Mouse (Mus musculus): ENCODE measurements at regions not wholly inside any gene's neighbourhood (a gene's known extent, or its start where the extent isn't known, plus 50 kb on each side); places are given as distances from the start of the nearest gene placed in this dataset.
"Not testable (repeated sequence)": the region's sequence is repeated elsewhere in the genome, so short reads cannot be mapped to it uniquely, and the experiment has no call there.

GRCm38 (mm10) chr3:21728019-21728418 lies 348.4 kb upstream of the Tbl1xr1 start:
- Histone ChIP-seq H3K9me3 (ENCODE audit: low read length) (no peaks in the 10 kb centered on the region), H3K27ac (ENCODE audit: low read length) (no peak overlapping the region), H3K4me3 (ENCODE audit: low read depth, low read length) (no peak overlapping the region), H3K27me3 (replicated peaks; ENCODE audit: insufficient read depth, low read length) (no peaks in the 10 kb centered on the region), H3K9ac (replicated peaks; ENCODE audit: low read depth) (no peak overlapping the region), H3K4me2 (replicated peaks; ENCODE audit: low read depth, low read length) (no peak overlapping the region), H3K36me3 (ENCODE audit: insufficient read depth, low read length) (no peaks in the 10 kb centered on the region), H3K4me1 (ENCODE audit: insufficient read depth, low read depth, low read length) (no peaks in the 10 kb centered on the region)
- TF ChIP-seq EP300 (IDR thresholded peaks at IDR 0.05) = no peak
- no peak for TF ChIP-seq CTCF (IDR thresholded peaks at IDR 0.05)
- ATAC-seq (no peak), DNase-seq (ENCODE audit: low spot score) (no peak)
- WGBS = 77% methylated on average over 4 of the region's 4 CpGs

- H3K4me2 ChIP-seq (replicated peaks; ENCODE audit: low read depth, low read length) = no peak overlapping the region
- TF ChIP-seq EP300 (IDR thresholded peaks at IDR 0.05) (no peak), CTCF (IDR thresholded peaks at IDR 0.05) (no peak)
- no peak overlapping the region for H3K4me3 ChIP-seq (ENCODE audit: low read depth, low read length)
- no peak overlapping the region for H3K9ac ChIP-seq (replicated peaks; ENCODE audit: low read depth)
- no peaks in the 10 kb centered on the region for H3K36me3 ChIP-seq (ENCODE audit: insufficient read depth, low read length)
- WGBS = 95% methylated on average over 1 of the region's 1 CpGs
- H3K27ac ChIP-seq (ENCODE audit: low read length) = no peak overlapping the region
- H3K4me1 ChIP-seq (ENCODE audit: insufficient read depth, low read depth, low read length) = no peaks in the 10 kb centered on the region
- no peaks in the 10 kb centered on the region for H3K9me3 ChIP-seq (ENCODE audit: low read length)
- DNase-seq (ENCODE audit: low spot score) = peak; percentile 59
- peak; percentile 55 for ATAC-seq
- no peaks in the 10 kb centered on the region for H3K27me3 ChIP-seq (replicated peaks; ENCODE audit: insufficient read depth, low read length)
Observed at GRCm38 (mm10) chr3:21729328-21729727, 347.1 kb upstream of the Tbl1xr1 start.

DNA sequence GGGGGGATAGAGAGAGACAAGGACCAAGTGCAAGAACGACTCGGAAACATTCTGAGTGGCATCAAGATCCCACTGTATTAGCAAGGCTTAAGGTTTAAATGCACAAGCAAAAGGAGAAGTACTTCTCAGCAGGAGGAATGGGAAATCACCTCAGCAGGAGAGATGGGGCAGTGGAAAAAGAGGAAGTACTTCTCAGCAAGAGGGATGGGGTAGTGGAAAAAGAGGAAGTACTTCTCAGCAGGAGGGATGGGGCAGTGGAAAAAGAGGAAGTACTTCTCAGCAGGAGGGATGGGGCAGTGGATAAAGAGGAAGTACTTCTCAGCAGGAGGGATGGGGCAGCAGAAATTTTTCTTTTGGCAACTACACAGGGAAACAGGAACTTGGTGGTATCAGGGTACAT lies 340.8 kb upstream of the Tbl1xr1 start:
- H3K36me3 ChIP-seq (ENCODE audit: insufficient read depth, low read length); H3K4me3 ChIP-seq (ENCODE audit: low read depth, low read length); H3K4me1 ChIP-seq (ENCODE audit: insufficient read depth, low read depth, low read length); DNase-seq (ENCODE audit: low spot score); H3K9ac ChIP-seq (replicated peaks; ENCODE audit: low read depth); H3K9me3 ChIP-seq (ENCODE audit: low read length); H3K27ac ChIP-seq (ENCODE audit: low read length); ATAC-seq; H3K27me3 ChIP-seq (replicated peaks; ENCODE audit: insufficient read depth, low read length); H3K4me2 ChIP-seq (replicated peaks; ENCODE audit: low read depth, low read length): not testable (repeated sequence)
- 98% methylated on average over 2 of the region's 2 CpGs for WGBS

DNA sequence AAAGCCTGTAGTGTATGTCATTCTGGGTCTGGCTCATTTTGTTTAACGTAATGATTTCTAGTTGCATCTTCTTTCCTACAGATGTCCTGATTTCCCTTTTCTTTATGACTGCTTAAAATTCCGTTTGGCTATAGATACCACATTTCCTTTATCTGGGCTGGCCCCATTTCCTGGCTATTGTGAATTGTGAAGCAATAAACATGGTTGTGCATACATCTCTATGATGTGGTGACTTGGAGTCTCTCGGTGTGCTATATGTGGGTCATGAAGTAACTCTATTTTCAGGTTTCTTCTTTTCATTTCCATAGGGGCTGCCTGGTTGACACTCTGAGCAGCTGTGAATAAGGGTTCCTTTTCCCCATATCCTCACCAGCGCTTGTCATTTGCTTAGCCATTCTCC lies 336.7 kb upstream of the Tbl1xr1 start:
- 50% methylated on average over 4 of the region's 4 CpGs for WGBS
- ATAC-seq = no peak

GRCm38 (mm10) chr3:21744107-21744506 lies 332.3 kb upstream of the Tbl1xr1 start:
- Histone ChIP-seq H3K4me1 (ENCODE audit: insufficient read depth, low read depth, low read length) (no peaks in the 10 kb centered on the region), H3K9me3 (ENCODE audit: low read length) (no peaks in the 10 kb centered on the region), H3K27ac (ENCODE audit: low read length) (no peak overlapping the region), H3K27me3 (replicated peaks; ENCODE audit: insufficient read depth, low read length) (no peaks in the 10 kb centered on the region), H3K9ac (replicated peaks; ENCODE audit: low read depth) (no peak overlapping the region), H3K36me3 (ENCODE audit: insufficient read depth, low read length) (no peaks in the 10 kb centered on the region), H3K4me3 (ENCODE audit: low read depth, low read length) (no peak overlapping the region), H3K4me2 (replicated peaks; ENCODE audit: low read depth, low read length) (no peak overlapping the region)
- WGBS = 91% methylated on average over 1 of the region's 1 CpGs
- no peak for ATAC-seq
- TF ChIP-seq CTCF (IDR thresholded peaks at IDR 0.05) (no peak), EP300 (IDR thresholded peaks at IDR 0.05) (no peak)
- no peak for DNase-seq (ENCODE audit: low spot score)

More for the DNA sequence above, 336.7 kb upstream of the Tbl1xr1 start:
- H3K9ac ChIP-seq (replicated peaks; ENCODE audit: low read depth) = no peak overlapping the region
- H3K36me3 ChIP-seq (ENCODE audit: insufficient read depth, low read length) = no peaks in the 10 kb centered on the region
- H3K4me3 ChIP-seq (ENCODE audit: low read depth, low read length) = no peak overlapping the region
- H3K27me3 ChIP-seq (replicated peaks; ENCODE audit: insufficient read depth, low read length) = no peaks in the 10 kb centered on the region
- no peak overlapping the region for H3K27ac ChIP-seq (ENCODE audit: low read length)
- no peaks in the 10 kb centered on the region for H3K9me3 ChIP-seq (ENCODE audit: low read length)
- no peak overlapping the region for H3K4me2 ChIP-seq (replicated peaks; ENCODE audit: low read depth, low read length)
- no peak for DNase-seq (ENCODE audit: low spot score)
- no peaks in the 10 kb centered on the region for H3K4me1 ChIP-seq (ENCODE audit: insufficient read depth, low read depth, low read length)
- TF ChIP-seq EP300 (IDR thresholded peaks at IDR 0.05) (no peak), CTCF (IDR thresholded peaks at IDR 0.05) (no peak)

DNA sequence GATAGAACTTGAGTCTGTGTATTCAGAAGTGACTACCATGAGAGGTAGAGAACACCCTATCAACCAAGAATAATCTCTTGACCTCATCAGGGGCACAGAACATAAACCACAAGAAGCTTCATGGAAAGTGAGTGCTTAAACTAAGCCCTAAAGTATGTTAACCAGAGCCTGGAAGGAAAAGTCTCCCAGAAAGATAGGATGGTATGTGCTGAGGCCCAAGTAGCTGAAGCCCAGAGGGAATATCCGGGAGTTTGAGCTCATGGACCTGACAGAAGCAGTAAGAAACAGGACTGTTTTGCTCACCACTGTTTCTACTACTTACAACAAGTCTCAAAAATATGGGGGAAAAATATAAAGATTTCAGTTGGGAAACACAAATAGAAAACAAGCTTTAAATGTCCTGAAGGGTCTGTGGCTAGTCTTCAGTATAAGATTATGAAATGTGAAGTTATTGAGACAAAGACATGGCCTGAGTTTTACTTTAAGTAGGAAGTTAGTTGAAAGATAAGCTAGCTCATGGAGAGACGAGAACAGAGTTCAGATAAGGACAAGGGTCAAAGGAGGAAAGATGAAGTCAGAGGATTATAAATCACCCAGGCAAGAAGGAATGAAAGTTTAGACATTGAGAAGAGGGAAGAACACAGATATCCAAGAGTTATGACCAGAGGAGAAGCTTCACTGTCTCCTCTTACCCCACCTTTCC lies 315.8 kb upstream of the Tbl1xr1 start:
- no peaks in the 10 kb centered on the region for H3K9me3 ChIP-seq (ENCODE audit: low read length)
- 53% methylated on average over 2 of the region's 2 CpGs for WGBS
- no peaks in the 10 kb centered on the region for H3K27me3 ChIP-seq (replicated peaks; ENCODE audit: insufficient read depth, low read length)
- ATAC-seq (no peak), DNase-seq (ENCODE audit: low spot score) (no peak)
- H3K4me3 ChIP-seq (ENCODE audit: low read depth, low read length) = no peak overlapping the region
- no peak overlapping the region for H3K9ac ChIP-seq (replicated peaks; ENCODE audit: low read depth)
- no peak overlapping the region for H3K27ac ChIP-seq (ENCODE audit: low read length)
- no peak for TF ChIP-seq CTCF (IDR thresholded peaks at IDR 0.05)
- no peak overlapping the region for H3K4me2 ChIP-seq (replicated peaks; ENCODE audit: low read depth, low read length)
- H3K4me1 ChIP-seq (ENCODE audit: insufficient read depth, low read depth, low read length) = no peaks in the 10 kb centered on the region
- H3K36me3 ChIP-seq (ENCODE audit: insufficient read depth, low read length) = no peaks in the 10 kb centered on the region

DNA sequence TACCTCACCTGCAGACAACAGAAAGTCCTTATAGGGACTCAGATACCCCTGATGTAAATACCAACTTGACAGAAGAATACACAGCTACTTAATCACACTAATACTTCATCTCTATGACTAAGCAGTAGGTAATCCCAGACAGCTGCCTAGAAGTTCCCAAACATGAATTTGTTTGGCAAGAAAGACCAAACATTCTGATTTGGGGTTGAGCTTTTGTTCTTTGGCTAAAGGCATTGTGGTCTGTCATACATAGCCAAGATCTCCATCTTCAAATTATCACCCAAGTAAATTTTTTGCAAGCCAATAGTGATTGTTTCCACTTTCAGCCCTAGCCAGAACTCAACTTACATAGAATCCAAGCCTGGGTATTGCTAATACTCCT lies 315.2 kb upstream of the Tbl1xr1 start:
- TF ChIP-seq EP300 (IDR thresholded peaks at IDR 0.05) = no peak
- no peak for TF ChIP-seq CTCF (IDR thresholded peaks at IDR 0.05)
- H3K9ac ChIP-seq (replicated peaks; ENCODE audit: low read depth) = no peak overlapping the region
- no peaks in the 10 kb centered on the region for H3K4me1 ChIP-seq (ENCODE audit: insufficient read depth, low read depth, low read length)
- H3K27me3 ChIP-seq (replicated peaks; ENCODE audit: insufficient read depth, low read length) = no peaks in the 10 kb centered on the region
- H3K27ac ChIP-seq (ENCODE audit: low read length) = no peak overlapping the region
- H3K9me3 ChIP-seq (ENCODE audit: low read length) = no peaks in the 10 kb centered on the region
- ATAC-seq (no peak), DNase-seq (ENCODE audit: low spot score) (no peak)
- H3K4me3 ChIP-seq (ENCODE audit: low read depth, low read length) = no peak overlapping the region
- H3K4me2 ChIP-seq (replicated peaks; ENCODE audit: low read depth, low read length) = no peak overlapping the region
- H3K36me3 ChIP-seq (ENCODE audit: insufficient read depth, low read length) = no peaks in the 10 kb centered on the region
